Mouse (Mus musculus) layer of hippocampus, adult 11-12 months (tissue): ENCODE measurements at regions not wholly inside any gene's neighbourhood (a gene's known extent, or its start where the extent isn't known, plus 50 kb on each side); places are given as distances from the start of the nearest gene placed in this dataset.
A peak's percentile ranks its signal among the peaks of the same experiment; 100 is the strongest.
"Not testable (repeated sequence)": the region's sequence is repeated elsewhere in the genome, so short reads cannot be mapped to it uniquely, and the experiment has no call there.

ENCODE experiments used
- DNase-seq: peaks from one replicate; pipeline ENCODE4 v3.0.0; 2022; ENCODE audit warnings: low spot score

GRCm38 (mm10) chr13:75483157-75483915 lies 223.2 kb upstream of the Ell2 start:
- DNase-seq, result not testable (repeated sequence)

- not testable (repeated sequence) for DNase-seq
These were observed 222.3 kb upstream of the Ell2 start for GRCm38 (mm10) chr13:75484252-75484651.

- no peak for DNase-seq
These were observed 205.0 kb upstream of the Ell2 start for GRCm38 (mm10) chr13:75501530-75501929.

GRCm38 (mm10) chr13:75503394-75503793 lies 203.2 kb upstream of the Ell2 start:
- no peak for DNase-seq

- DNase-seq, result no peak
These were observed 192.1 kb upstream of the Ell2 start for GRCm38 (mm10) chr13:75514315-75515020.

GRCm38 (mm10) chr13:75523293-75524278 lies 183.0 kb upstream of the Ell2 start:
- DNase-seq, result no peak

- no peak for DNase-seq
These were observed 182.1 kb upstream of the Ell2 start for GRCm38 (mm10) chr13:75524481-75524880.

GRCm38 (mm10) chr13:75531566-75531965 lies 175.0 kb upstream of the Ell2 start:
- no peak for DNase-seq

GRCm38 (mm10) chr13:75541446-75541845 lies 165.1 kb upstream of the Ell2 start:
- no peak for DNase-seq

GRCm38 (mm10) chr13:75542253-75542945 lies 164.2 kb upstream of the Ell2 start:
- DNase-seq, result peak; percentile 13

- no peak for DNase-seq
These were observed 163.6 kb upstream of the Ell2 start for GRCm38 (mm10) chr13:75542946-75543327.

GRCm38 (mm10) chr13:75543595-75543994 lies 163.0 kb upstream of the Ell2 start:
- no peak for DNase-seq

GRCm38 (mm10) chr13:75544728-75545127 lies 161.8 kb upstream of the Ell2 start:
- no peak for DNase-seq

GRCm38 (mm10) chr13:75547791-75548190 lies 158.8 kb upstream of the Ell2 start:
- no peak for DNase-seq

GRCm38 (mm10) chr13:75578971-75579370 lies 127.6 kb upstream of the Ell2 start:
- DNase-seq, result no peak

GRCm38 (mm10) chr13:75590836-75591235 lies 115.7 kb upstream of the Ell2 start:
- no peak for DNase-seq

- no peak for DNase-seq
These were observed 109.7 kb upstream of the Ell2 start for GRCm38 (mm10) chr13:75596856-75597255.

- DNase-seq, result no peak
These were observed 108.4 kb upstream of the Ell2 start for GRCm38 (mm10) chr13:75598186-75598585.

- DNase-seq, result no peak
These were observed 107.9 kb upstream of the Ell2 start for GRCm38 (mm10) chr13:75598675-75599074.

GRCm38 (mm10) chr13:75623229-75623628 lies 83.3 kb upstream of the Ell2 start:
- DNase-seq, result no peak

GRCm38 (mm10) chr13:75627405-75627804 lies 79.2 kb upstream of the Ell2 start:
- no peak for DNase-seq

GRCm38 (mm10) chr13:75631048-75631447 lies 75.5 kb upstream of the Ell2 start:
- DNase-seq, result no peak
